Mouse (Mus musculus): Measurements from ENCODE around the gene Thoc7.
A peak's percentile ranks its signal among the peaks of the same experiment; 100 is the strongest.

The Thoc7 gene

DNA sequence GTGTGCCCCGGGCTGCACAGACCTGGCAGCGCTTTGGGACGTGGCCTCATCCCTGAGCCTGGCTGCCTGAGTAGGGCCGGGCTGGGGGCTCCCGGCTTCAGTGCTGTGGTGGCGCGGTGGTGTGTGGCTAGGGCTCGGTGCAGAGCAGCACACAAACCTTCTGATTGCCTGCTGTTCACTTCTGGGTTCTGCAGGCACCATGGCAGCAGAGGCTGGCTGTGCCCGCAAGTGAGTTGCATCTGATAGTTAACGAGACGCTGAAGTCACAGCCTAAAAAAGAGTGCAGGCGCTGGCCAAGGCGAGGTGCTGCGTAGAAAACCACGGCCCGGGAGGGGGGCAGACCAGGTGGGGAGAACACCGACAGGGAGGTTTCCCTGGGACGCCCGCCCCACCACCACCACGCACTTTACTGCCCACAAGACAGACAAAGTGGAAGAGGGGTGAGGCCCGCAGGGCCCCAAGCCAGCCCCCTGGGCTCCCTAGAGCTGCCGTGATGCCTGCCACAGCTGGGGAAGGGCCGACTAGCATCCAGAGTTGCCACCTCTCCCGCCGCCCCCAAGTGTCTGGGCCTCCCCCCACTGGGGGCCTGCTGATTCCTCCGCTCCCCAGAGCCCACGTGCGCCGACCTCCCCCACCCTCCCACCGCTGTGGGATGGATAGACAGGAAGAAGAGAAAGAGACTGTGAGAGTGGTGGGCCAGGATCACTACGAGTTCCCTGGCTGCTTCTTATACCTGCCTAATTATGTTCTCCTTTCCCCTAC, 28.2 kb downstream of the Thoc7 start:
- DNase-seq = no peak

DNA sequence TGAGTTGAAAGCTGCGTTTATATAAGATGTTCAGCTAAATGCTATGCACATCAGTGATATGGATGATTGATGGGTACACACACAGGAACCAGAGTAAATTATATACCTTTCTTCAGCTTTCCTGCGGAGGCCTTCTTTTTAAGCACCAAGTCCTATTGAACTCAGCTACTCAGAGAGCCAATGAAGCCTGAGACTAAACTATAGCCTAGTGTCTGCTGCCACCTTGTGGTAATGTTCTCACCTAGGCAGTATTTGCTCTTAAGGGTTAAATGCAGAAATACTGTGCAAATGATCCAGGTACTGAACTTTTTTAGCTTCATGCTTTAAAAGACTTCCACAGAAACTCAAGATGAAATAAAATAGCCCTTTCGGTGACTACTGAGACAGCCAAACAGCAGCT, 44.0 kb downstream of the Thoc7 start:
- DNase-seq = peak; percentile 38

- no peak for DNase-seq
Observed at GRCm38 (mm10) chr14:13917208-13917607, 44.4 kb downstream of the Thoc7 start.

GRCm38 (mm10) chr14:13915207-13915606, 46.4 kb downstream of the Thoc7 start:
- DNase-seq = no peak

DNA sequence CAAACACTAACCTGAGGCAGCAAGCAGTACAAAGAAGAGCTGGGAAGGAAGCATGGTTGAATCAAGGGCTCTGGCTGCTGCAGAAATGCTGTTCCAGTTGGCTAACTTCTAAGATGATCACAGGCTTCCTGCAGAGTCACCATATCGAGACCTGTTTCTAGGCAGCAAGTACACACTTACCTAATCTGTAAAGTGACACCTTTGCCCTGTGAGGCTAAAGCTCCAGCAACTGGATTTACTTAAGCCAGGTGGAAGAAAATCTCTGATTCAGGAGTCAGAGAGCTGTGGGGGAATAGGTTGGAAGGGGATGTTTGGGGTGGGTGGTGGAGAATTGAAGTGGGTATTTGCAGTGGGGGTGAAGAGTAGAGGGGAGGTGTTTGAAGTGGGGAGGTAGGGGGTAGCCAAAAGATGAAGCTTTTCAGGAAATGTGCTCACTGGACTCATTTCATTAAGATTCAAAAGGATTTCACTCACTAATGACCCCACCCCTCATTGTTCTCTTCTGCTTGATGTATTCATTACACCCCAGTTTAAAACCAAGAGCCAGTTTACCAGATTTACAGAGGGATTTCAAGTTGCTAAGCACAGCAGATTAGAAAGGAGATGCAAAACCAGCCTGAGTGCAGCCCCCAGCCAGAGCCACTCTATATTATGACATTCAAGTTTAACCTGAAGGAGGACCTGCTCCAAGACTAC, 47.1 kb downstream of the Thoc7 start, which contains the start of gene Gm281:
Gm281 (minus strand) TSS at position 92 of the 696 bp plus-strand sequence.
- DNase-seq = no peak

DNA sequence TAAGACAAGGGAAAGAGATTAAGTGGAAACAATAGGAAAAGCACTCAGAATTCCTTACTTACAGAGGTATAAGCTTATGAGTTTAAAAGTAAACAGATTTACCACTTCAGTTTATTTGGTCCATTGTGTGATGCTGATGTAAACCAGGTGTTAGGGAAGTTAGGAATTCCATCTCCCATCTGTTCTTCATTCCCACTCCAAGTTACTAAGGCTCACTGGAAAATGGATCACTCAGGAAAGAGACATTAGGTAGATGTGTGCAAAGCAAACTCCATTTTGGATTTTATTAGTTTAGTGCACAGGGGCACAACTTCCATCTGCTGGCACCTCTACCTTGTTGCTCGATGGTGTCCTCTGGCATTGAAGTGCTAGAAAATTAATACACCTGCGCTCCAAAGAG, 51.5 kb downstream of the Thoc7 start:
- no peak for DNase-seq

DNA sequence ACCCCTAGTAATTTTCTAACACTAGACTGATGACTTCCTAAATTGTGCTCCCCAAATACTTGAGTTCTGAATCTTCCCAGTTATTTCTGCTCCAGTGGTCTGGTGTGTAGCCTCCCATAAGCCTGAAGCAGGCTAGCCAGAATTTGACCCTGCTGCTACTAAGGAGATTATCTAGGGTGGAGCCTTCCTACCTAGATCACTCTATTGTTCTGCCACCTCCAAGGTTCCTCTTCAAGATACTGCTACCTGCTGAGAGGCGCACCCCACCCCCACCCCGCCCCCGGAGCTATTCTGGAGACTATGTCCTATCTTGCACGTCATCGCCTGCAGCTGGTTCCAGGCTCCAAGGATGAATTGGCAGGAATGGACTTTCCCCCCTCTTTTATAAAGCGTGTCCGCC, 54.5 kb downstream of the Thoc7 start:
- DNase-seq = no peak

DNA sequence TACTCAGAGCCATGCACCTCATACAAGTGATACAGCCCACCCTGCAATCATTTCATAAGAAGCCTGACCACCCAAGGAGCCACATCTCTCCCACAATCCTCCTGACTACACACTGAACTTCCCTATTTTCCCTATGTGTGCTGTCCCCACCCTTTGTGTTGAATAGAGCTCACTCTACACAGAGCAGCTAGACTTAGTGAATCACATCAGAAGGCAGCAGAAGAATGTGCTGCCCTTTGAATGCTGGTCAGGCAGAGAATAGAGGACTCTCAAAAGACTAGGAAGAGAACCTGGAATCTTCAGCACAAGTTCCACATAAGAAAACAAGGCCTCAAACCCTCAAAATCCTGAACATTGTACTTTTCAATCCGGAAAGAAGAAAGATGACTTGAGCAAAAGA, 55.2 kb downstream of the Thoc7 start:
- DNase-seq = no peak

- peak; percentile 53 for DNase-seq
Observed at GRCm38 (mm10) chr14:13901611-13902067, 60.0 kb downstream of the Thoc7 start.

Data from layer of hippocampus, adult 9-11 months (tissue).